Mouse (Mus musculus) C2C12 (cell line): Measurements from ENCODE around the gene Vps26a.

ENCODE experiments used
- CEBPB ChIP-seq: IDR thresholded peaks from one replicate; pipeline ENCODE4 v1.6.1; 2011; ENCODE audit warnings: low read depth, mild to moderate bottlenecking, control low read depth, moderate library complexity
- CTCF ChIP-seq: IDR thresholded peaks from one replicate; pipeline ENCODE4 v1.5.1; 2011; ENCODE audit not compliant: control insufficient read depth, insufficient read depth, insufficient read length
- MAX ChIP-seq: IDR thresholded peaks from one replicate; pipeline ENCODE4 v1.6.1; 2011; ENCODE audit warnings: mild to moderate bottlenecking, control low read depth
- MYOD1 ChIP-seq: IDR thresholded peaks from one replicate; pipeline ENCODE4 v1.6.1; 2011; ENCODE audit warnings: low read depth; ENCODE audit not compliant: control insufficient read depth, insufficient read length
- USF1 ChIP-seq: IDR thresholded peaks from one replicate; pipeline ENCODE4 v1.6.1; 2011; ENCODE audit warnings: low read depth, mild to moderate bottlenecking, control low read depth, moderate library complexity

- TF ChIP-seq CEBPB (no peak), CTCF (no peak), USF1 (no peak), MAX (no peak), MYOD1 (no peak)
Observed at GRCm38 (mm10) chr10:62450280-62450640, 36.3 kb downstream of the Vps26a start.
